Comparison of ENCODE assay signal across 9 mouse cellular contexts in genomic region chr5:142904208-142905037, GRCm38 (mm10). TPM values are rescaled to one million over a fixed set of nuclear protein-coding genes. Genes with fewer than 3 reads are reported as not detected.
DNase-seq lines count a peak whose midpoint lies in the region.
"Had no signal": no experiment of that assay in that cellular context is flagged by ENCODE, and none has a peak within 500 bp of the region (broad histone marks: within the 10 kb centered on the region; RNA-seq: fewer than 3 reads in every experiment).

No protein-coding gene starts in this region.

- peaks cover 52% of the 10 kb centered on the region for H3K4me1 ChIP-seq in forebrain, embryonic 10.5 days
- peaks cover 41% of the 10 kb centered on the region for H3K4me1 ChIP-seq in limb, embryonic 10.5 days

- H3K27ac ChIP-seq in forebrain, embryonic 10.5 days = peak overlapping the region; percentile 100
- H3K27ac ChIP-seq in limb, embryonic 10.5 days = peak overlapping the region; percentile 100

- peaks cover 65% of the 10 kb centered on the region for H3K36me3 ChIP-seq in forebrain, embryonic 10.5 days (replicated peaks)
- peaks cover 66% of the 10 kb centered on the region for H3K36me3 ChIP-seq in limb, embryonic 10.5 days
- H3K36me3 ChIP-seq in splenic B cell, adult 2 months (ENCODE audit: control insufficient read depth, insufficient read depth, low read length, poor library complexity, severe bottlenecking) = peaks cover 45% of the 10 kb centered on the region

- no peaks in the 10 kb centered on the region for H3K27me3 ChIP-seq in forebrain, embryonic 10.5 days (ENCODE audit: poor library complexity, severe bottlenecking)
- peaks cover 20% of the 10 kb centered on the region; the same call in 1 of the 2 replicates for H3K27me3 ChIP-seq in limb, embryonic 10.5 days (ENCODE audit: low read depth, poor library complexity, severe bottlenecking)
- H3K27me3 ChIP-seq in splenic B cell, adult 2 months (ENCODE audit: control insufficient read depth, insufficient read depth, low read length, poor library complexity, severe bottlenecking) = no peaks in the 10 kb centered on the region
- H3K27me3 ChIP-seq: Patski had no signal

- H3K4me3 ChIP-seq in forebrain, embryonic 10.5 days = peak overlapping the region; percentile 92
- peak overlapping the region; percentile 90 for H3K4me3 ChIP-seq in limb, embryonic 10.5 days

- 89% methylated on average over 19 of the region's 19 CpGs for WGBS in forebrain, embryonic 10.5 days
- 88% methylated on average over 19 of the region's 19 CpGs for WGBS in limb, embryonic 10.5 days

- no peaks in the 10 kb centered on the region for H3K9me3 ChIP-seq in forebrain, embryonic 10.5 days
- H3K9me3 ChIP-seq in limb, embryonic 10.5 days (replicated peaks) = no peaks in the 10 kb centered on the region

- DNase-seq in cerebellum, adult 9-11 months = peak; percentile 48
- DNase-seq in cerebellum, adult 8-10 months = no peak
- DNase-seq in 3T3-L1 (ENCODE audit: low read depth, low spot score) = peak; percentile 66
- no peak for DNase-seq in forebrain, embryonic 10.5 days (ENCODE audit: extremely low spot score, low spot score)
- DNase-seq in limb, embryonic 10.5 days (ENCODE audit: low spot score) = no peak
- DNase-seq in splenic B cell, adult 2 months (ENCODE audit: low read depth, low spot score) = peak; percentile 41
- no peak for DNase-seq in urinary bladder, postnatal 14 days (ENCODE audit: low spot score)
- DNase-seq in left cerebral cortex, adult 18-20 months (ENCODE audit: low spot score in 2 of 2) = no peak

RNA-seq across cellular contexts. Expression of gene Actb, which starts 2.1 kb away (rescaled TPM):
- polyA plus RNA-seq in forebrain, embryonic 10.5 days (2016; fragmentation: Nextera tagmentation; extraction: Ambion mirVana) = 12,867 and 12,868 TPM in 2 replicates
- 13,950 and 14,682 TPM in 2 replicates for polyA plus RNA-seq in limb, embryonic 10.5 days (2016; fragmentation: Nextera tagmentation; extraction: Ambion mirVana)
- 1,000 to 10,000 TPM; 2,346 to 2,379 TPM for total RNA-seq in left cerebral cortex, adult 18-20 months (2021)

RNA-seq across cellular contexts. Expression of gene Fbxl18, which starts 9.2 kb away (rescaled TPM):
- 24.2 and 25.1 TPM in 2 replicates for polyA plus RNA-seq in forebrain, embryonic 10.5 days (2016; fragmentation: Nextera tagmentation; extraction: Ambion mirVana)
- 20.9 and 22.8 TPM in 2 replicates for polyA plus RNA-seq in limb, embryonic 10.5 days (2016; fragmentation: Nextera tagmentation; extraction: Ambion mirVana)
- 10 to 100 TPM; 28.7 to 28.8 TPM for total RNA-seq in left cerebral cortex, adult 18-20 months (2021)

RNA-seq across cellular contexts. Expression of gene Fscn1, which starts 55.7 kb away (rescaled TPM):
- 676 and 689 TPM in 2 replicates for polyA plus RNA-seq in forebrain, embryonic 10.5 days (2016; fragmentation: Nextera tagmentation; extraction: Ambion mirVana)
- polyA plus RNA-seq in limb, embryonic 10.5 days (2016; fragmentation: Nextera tagmentation; extraction: Ambion mirVana) = 806 and 864 TPM in 2 replicates
- total RNA-seq in left cerebral cortex, adult 18-20 months (2021) = 100 to 1,000 TPM; 280 to 311 TPM

Comparison
In these comparisons a context has a peak if more than half of its experiments do, and no peak if none do; other contexts are left out.
1. DNase-seq: peak in cerebellum, adult 9-11 months (single experiment), 3T3-L1 (single experiment) and splenic B cell, adult 2 months (single experiment); none in cerebellum, adult 8-10 months (single experiment), forebrain, embryonic 10.5 days (single experiment), limb, embryonic 10.5 days (single experiment), urinary bladder, postnatal 14 days (single experiment) and left cerebral cortex, adult 18-20 months (0 of 2).